Mouse (Mus musculus) heart, postnatal 36 days (tissue): ENCODE data around the gene Sf3b2. TPM values are rescaled to one million over a fixed set of nuclear protein-coding genes. Genes with fewer than 3 reads are reported as not detected.
"Not testable (repeated sequence)": the region's sequence is repeated elsewhere in the genome, so short reads cannot be mapped to it uniquely, and the experiment has no call there.

Source experiments
- DNase-seq, 2 experiments: peaks; one replicate each; pipeline ENCODE4 v3.0.0; 2021 to 2022
- intact Hi-C: fragments of 180-260 bp; cut with DNase I; formaldehyde crosslinking; loops from one replicate; pipeline ENCODE4 v1.15.1; 2025
- total RNA-seq, 2 experiments: library from RNA; stranded (reverse); gene quantifications; 2 replicates each; pipeline ENCODE4 v1.2.3; 2021

Gene Sf3b2
- total RNA-seq, 2 experiments from 2014 or later: 115 to 128 TPM

DNA sequence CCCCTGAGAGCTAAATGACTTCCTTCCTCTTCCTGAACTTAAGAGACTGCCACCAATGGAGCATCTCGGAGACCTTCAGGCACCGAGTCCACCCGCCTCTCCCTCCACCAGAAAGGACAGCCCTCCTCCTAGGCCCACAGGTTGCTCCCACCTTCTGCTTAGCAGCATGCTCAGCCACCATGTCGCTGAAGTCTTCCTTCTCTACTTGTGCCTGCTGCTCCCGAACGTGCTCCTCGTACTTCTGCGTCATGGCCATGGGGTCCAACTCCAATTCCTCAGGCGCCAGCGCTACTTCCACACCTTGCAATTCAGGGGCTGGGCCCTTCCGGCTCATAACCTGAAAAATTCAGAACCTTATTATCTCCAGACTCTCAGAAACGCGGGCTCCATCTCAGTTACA lies 20.6 kb downstream of the Sf3b2 start:
- no peak for DNase-seq
- intact Hi-C loops: no loop called here

DNA sequence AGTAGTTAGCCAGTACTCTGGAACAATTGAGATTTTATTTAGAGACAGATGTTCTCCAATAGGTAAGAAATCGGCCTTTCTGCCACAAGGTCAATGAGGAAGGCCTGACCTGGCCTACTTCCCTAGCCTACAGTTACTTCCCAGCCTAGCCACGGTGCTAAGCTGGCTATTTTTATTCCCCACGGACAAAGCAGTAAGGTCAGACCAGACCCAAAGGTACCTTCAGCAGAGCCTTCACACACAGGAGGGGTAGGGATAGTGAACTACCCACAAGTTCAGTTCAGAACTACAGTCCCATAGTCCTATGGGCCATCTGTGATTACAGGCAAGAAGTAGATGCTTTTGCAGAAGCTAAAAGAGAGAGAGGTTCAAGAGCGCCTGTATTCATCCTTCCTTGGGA lies 21.3 kb downstream of the Sf3b2 start:
- DNase-seq: peak; percentile 27 to 37
- intact Hi-C loops: no loop called here

DNA sequence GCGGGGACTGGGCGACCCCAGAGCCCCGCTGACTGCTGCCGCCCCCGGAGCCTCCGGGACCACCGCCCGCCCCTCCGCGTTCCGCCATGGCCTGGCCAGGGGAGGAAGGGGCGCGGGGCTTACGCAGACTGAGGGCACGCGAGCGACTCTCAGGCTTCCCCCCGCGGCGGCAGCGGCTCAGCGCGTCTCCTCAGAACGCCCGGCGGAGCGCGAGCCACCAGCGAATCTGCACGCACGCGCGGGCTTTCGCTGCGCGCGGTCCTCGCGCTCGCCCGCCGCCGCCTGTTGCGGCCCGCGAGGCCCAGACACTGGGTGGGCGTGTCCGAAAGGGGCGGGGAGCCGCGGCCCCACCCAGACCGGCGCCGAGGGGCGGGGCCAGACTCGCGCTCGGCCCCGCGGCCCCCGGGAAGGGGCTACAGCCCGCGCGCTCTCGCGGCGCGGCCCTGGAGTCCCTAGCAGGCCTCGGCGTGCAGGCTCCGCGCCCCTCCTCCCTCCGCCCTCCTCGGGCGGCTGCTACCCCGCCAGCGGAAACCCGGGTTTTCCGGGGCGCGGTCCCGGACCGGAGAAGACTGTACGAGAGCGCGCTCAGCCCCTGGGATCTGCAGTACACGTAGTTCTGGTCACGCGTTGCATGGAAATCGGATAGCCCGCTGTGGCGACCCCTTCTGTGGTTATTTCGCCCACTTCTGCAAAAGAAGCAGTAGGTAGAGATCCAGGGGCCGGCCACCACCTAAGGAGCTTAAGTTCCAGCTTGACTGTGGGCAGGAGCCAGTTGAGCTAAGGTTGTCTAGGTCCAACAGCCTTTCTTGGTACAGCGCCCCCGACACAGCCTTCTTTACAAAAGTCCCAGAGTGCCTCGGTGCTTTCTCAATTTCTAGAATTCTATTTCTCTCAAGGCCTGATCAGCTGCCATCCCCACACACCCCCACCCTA lies 22.2 kb downstream of the Sf3b2 start, which contains the start of gene Pacs1:
Pacs1 (minus strand) TSS at position 319 of the 933 bp plus-strand sequence.
- peak; percentile 85 to 91 for DNase-seq
- intact Hi-C loops: loop anchor here (1.0 kb wide), 1 partner anchor 78 kb away; no protein-coding TSS in a partner anchor

DNA sequence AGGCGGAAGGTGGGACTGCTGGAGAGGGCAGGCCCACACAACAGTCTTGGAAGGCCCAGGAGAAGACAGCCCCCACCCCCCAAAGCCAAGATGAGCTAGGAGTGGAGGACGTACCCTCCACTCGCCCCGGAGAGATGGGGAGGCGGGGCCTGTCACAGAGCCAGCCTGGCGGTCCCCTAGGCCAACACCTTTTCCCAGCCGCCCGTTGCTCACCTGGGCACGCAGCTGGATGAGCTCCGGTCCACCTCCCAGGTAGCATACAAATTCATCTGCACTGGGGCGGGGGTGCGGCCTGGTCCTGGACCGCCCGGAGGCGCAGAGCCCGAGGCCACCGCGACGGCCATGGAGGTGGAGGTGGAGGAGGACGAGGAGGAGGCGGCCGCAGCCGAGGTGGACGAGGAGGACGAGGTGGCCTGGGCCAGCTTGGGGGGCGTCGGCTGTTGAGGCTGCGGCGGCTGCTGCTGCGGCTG lies 22.9 kb downstream of the Sf3b2 start:
- intact Hi-C loops: loop anchor here (1.0 kb wide), 1 partner anchor 77 kb away; no protein-coding TSS in a partner anchor
- DNase-seq: peak; percentile 33 to 51

DNA sequence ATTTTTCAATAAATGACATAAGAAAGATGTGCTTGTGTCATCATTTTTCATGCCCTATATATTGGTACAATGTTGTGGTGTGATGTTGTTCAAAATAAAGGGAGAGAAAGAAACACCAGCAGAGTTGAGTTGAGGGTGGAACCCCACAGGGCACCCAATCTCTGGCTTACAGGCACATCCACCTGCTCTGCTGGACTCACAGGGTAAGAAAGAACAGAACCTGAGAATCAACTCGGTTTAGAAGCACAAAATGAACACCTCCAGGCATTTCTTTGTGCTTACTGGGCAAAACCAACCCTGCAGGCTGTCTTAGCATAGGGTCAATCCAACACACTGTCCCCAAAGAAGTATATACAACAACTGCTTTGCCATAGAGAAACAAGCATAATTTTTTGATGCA lies 23.8 kb downstream of the Sf3b2 start:
- DNase-seq: no peak

DNA sequence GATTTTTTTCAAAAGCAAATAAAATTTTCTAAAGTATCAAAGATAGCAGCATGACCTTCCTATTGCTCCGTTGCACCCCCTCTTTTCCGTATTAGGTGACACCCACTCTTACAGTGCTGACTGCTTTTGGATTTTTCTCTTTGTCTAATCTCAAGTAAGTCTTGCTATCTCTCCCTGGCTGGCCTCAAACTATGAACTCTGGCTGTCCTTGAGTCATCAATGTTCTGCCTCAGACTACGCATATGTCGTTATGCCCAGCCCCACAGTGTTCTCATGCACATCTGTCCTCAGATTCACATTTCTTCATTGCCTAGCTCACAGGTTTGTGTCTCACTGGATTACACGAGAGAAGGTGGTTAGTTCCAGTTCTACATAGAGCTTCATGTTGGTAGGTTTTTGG lies 25.9 kb downstream of the Sf3b2 start:
- no peak for DNase-seq
- intact Hi-C loops: no loop called here

More for the DNA sequence above, 23.8 kb downstream of the Sf3b2 start:
- intact Hi-C loops: no loop called here

DNA sequence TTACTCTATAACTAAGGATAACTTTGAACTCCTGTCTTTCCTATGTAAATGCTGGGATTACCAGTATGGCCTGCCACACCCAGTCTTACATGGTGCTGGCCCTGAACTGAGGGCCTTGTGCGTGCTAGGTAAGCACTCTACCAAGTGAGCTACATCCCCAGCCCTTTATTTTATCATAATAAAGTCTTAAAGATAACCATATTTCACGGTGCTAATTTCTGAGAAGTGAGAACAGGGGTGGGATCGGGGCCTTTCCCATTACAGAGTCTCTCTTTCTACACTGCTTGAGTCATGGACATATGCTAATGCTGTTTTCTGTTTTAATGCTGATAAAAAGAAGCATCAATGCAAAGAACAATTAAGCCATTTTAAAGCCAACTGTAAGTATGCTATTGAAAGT lies 26.4 kb downstream of the Sf3b2 start:
- intact Hi-C loops: no loop called here
- no peak for DNase-seq

DNA sequence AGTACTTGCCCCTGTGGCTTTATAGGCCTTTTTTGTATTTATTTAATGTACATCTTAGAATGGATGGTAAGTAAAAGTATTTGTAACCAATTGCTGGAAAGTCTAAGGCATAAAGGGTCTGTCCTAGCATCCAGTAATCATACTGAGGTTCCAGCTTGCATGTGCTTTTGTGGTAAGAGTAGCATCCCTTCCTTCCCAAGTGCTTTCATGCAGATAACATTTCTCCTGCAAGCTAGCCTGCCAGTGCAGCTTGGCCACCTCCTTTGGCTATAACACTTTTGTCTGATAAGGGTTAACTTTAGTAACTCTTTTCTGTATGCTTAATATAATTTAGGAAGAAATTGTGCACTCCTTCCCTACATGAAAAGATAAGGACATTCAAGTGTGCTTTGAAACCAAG lies 27.2 kb downstream of the Sf3b2 start:
- no peak for DNase-seq
- intact Hi-C loops: no loop called here

DNA sequence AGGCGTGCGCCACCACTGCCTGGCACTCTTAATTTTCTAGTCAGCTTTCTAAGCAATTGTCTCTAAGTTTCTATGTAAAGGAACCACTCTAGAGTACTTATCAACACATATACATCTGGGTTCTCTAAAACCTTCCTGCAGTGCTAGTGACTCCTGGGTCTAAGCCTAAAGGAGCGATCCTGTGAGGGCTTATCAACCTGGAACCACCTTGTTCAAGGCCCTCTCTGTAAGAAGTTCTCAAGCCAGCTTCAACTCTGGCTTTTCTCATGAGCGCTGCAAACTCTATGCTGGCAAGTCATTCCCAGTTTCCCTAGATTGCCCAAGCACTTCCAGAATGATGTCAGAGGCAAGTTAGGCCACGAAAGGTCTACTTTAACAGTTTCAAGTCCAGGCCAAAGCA lies 28.2 kb downstream of the Sf3b2 start:
- no peak for DNase-seq
- intact Hi-C loops: no loop called here

DNA sequence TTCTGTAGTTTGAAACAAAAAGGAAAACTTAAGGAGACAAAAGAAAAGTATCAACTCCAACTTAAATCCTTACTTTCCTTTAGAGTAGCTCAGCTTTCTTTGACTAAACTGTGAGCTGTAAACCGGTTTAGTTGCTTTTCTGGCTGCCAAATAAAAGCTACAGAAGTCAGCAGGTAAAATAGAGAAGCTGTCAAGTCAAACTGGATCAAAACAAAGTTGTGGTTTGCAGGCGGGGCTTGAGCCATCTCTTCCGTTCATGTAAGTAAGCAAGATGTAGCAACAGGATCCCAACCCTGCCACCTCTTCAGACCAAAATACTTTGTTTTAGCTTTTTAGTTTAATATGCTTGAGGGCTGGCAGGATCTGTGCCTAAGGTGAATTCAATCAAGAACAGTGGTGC lies 38.1 kb downstream of the Sf3b2 start:
- intact Hi-C loops: no loop called here
- DNase-seq: no peak

DNA sequence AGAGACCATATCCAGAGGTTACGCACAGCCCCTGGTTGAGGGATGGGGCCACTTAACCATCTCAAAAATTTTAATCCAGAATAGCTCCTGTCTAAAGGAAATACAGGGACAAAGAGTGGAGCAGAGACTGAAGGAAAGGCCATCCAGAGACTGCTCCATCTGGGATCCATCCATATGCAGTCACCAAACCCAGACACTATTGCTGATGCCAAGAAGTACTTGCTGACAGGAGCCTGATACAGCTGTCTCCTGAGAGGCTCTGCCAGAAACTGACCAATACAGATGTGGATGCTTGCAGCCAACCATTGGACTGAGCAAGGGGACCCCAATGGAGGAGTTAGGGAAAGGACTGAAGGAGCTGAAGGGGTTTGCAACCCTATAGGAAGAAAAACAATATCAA lies 58.3 kb downstream of the Sf3b2 start:
- intact Hi-C loops, DNase-seq: not testable (repeated sequence)

DNA sequence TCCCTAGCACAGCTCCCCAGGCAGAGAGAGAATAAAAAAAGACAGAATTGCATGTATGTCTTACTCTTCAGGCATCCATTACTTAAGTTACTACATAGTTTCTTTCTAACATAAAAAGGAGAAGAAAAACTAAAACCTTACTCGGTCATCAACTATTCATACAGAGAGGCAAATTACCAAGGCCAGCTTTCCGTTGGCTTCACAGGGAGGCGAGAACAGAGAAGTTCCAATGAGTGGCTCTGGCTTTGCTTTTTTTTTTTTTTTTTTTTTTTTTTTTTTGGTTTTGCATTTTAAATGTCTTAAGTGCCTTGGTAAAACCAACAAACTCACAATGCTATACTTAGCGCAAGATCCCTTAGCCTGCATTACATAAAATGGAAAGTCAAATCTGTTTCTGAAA lies 62.6 kb downstream of the Sf3b2 start:
- no peak for DNase-seq
- intact Hi-C loops: no loop called here

DNA sequence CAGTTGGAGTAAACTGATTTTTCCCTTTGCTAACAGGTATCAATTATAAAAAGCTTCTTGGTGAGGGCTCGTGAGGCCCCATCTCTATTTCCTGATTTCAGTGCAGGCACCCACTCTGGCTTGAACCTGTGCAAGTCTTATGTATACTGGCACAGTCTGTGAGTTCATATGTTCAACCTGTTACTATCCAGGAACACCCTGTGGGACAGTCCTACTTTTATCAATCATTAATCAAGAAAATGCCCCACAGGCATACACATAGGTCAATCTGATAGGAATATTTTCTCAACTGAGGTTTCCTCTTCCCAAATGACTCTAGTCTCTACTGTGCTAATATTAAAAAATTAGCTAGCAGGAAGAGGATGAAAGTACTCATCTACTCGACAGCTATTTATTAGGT lies 65.1 kb downstream of the Sf3b2 start:
- DNase-seq: no peak
- intact Hi-C loops: no loop called here

DNA sequence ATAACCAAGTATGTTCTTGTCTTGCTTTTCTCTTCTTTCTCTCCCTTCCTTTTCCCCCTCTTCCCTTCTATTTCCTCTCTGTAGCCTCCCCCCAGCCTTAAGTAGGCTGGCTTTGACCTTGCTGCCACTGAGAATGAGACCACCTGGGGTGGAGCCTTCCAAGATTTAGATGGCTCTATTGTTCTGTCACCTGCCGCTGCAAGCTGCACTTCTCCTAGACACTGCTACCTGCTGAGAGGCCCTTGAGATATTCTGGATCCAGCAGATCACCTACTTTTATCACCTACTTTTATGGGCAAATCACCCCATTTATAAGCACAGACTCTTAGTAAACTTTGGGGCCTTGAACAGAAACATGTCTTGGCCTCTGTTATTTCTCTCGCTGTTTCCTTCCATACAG lies 70.6 kb downstream of the Sf3b2 start:
- intact Hi-C loops: no loop called here
- DNase-seq: no peak

DNA sequence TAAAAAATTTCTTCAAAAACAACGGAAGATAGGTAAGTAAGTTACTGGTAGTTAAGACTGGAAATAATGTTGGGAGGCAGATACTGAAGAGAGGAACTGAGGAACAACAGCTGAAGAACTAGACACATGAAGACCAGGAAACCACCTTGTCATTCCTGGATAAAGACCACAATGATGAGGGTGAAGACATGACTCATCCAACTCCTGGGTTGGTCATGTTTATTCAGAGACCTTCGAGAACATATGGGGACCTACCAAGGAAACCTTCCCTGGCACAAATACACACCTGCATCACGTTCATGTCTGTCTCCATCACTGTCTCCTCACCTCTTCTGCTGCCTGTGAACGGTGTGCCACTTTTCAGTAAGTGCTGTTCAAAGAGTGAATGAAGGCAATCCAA lies 71.2 kb downstream of the Sf3b2 start:
- no peak for DNase-seq

More for the DNA sequence above, 71.2 kb downstream of the Sf3b2 start:
- intact Hi-C loops: no loop called here

Other genes with a start within 250 kb of the Sf3b2 start
- 1 to 10 TPM; 1.8 to 2.1 TPM for gene Rin1, start 245.0 kb downstream of the Sf3b2 start, total RNA-seq
- gene Cd248, start 227.4 kb downstream of the Sf3b2 start, total RNA-seq: 10 to 100 TPM; 13.8 to 15.1 TPM
- 1 to 10 TPM; 1.7 to 2.8 TPM for gene Tmem151a, start 209.9 kb downstream of the Sf3b2 start, total RNA-seq
- gene Yif1a, start 206.9 kb downstream of the Sf3b2 start, total RNA-seq: 100 to 1,000 TPM in 1 of 2 experiments, 10 to 100 TPM in 1; 89.0 to 102 TPM
- gene Cnih2, start 196.9 kb downstream of the Sf3b2 start, total RNA-seq: under 1 TPM; 0.30 to 0.31 TPM
- 100 to 1,000 TPM; 176 to 201 TPM for gene Rab1b, start 188.4 kb downstream of the Sf3b2 start, total RNA-seq
- 10 to 100 TPM; 47.3 to 49.7 TPM for gene Klc2, start 176.9 kb downstream of the Sf3b2 start, total RNA-seq
- gene Pacs1, start 22.3 kb downstream of the Sf3b2 start, total RNA-seq: 10 to 100 TPM; 19.9 to 21.5 TPM
- gene Gal3st3, start 2.9 kb upstream of the Sf3b2 start, total RNA-seq: 10 to 100 TPM; 20.0 to 24.2 TPM
- gene Catsper1, start 40.3 kb upstream of the Sf3b2 start, total RNA-seq: not detected
- 10 to 100 TPM in 1 of 2 experiments, 1 to 10 TPM in 1; 9.5 to 10.2 TPM for gene Cst6, start 54.1 kb upstream of the Sf3b2 start, total RNA-seq
- gene Eif1ad, start 71.3 kb upstream of the Sf3b2 start, total RNA-seq: 10 to 100 TPM; 16.5 to 17.7 TPM
- gene Banf1, start 71.7 kb upstream of the Sf3b2 start, total RNA-seq: 100 to 1,000 TPM; 126 to 142 TPM
- gene Sart1, start 93.2 kb upstream of the Sf3b2 start, total RNA-seq: 10 to 100 TPM; 53.2 to 55.5 TPM
- gene Tsga10ip, start 107.1 kb upstream of the Sf3b2 start, total RNA-seq: 1 to 10 TPM in 1 of 2 experiments, under 1 TPM in 1; 0.17 to 2.8 TPM
- gene Drap1, start 129.5 kb upstream of the Sf3b2 start, total RNA-seq: 100 to 1,000 TPM; 297 to 319 TPM
- 10 to 100 TPM; 33.3 to 38.1 TPM for gene AI837181, start 129.7 kb upstream of the Sf3b2 start, total RNA-seq
- gene Fosl1, start 152.1 kb upstream of the Sf3b2 start, total RNA-seq: not detected
- 10 to 100 TPM in 1 of 2 experiments, 1 to 10 TPM in 1; 9.5 to 11.0 TPM for gene Ccdc85b, start 162.4 kb upstream of the Sf3b2 start, total RNA-seq
- gene Fibp, start 165.2 kb upstream of the Sf3b2 start, total RNA-seq: 10 to 100 TPM; 50.3 to 50.5 TPM
- under 1 TPM in 1 of 2 experiments, not detected in 1; 0.43 TPM for gene Ctsw, start 173.1 kb upstream of the Sf3b2 start, total RNA-seq
- gene Efemp2, start 178.5 kb upstream of the Sf3b2 start, total RNA-seq: 1 to 10 TPM; 9.0 to 9.8 TPM
- gene Mus81, start 192.9 kb upstream of the Sf3b2 start, total RNA-seq: 10 to 100 TPM; 19.6 to 23.7 TPM
- gene Cfl1, start 195.0 kb upstream of the Sf3b2 start, total RNA-seq: 100 to 1,000 TPM; 174 to 188 TPM
- gene 1700020D05Rik, start 208.3 kb upstream of the Sf3b2 start, total RNA-seq: under 1 TPM; 0.58 to 0.70 TPM
- gene Snx32, start 215.1 kb upstream of the Sf3b2 start, total RNA-seq: 1 to 10 TPM; 5.1 TPM